Mouse (Mus musculus) liver, embryonic 13.5 days (tissue): ENCODE measurements around the gene Pagr1a. TPM values are rescaled to one million over a fixed set of nuclear protein-coding genes. Genes with fewer than 3 reads are reported as not detected.

Source experiments
- ATAC-seq: fragments of 200-750 bp; cut with Nextera tagmentation; 2 replicates; pipeline ENCODE4 v1.8.0; 2017; ENCODE audit warnings: low read depth, mild to moderate bottlenecking, moderate number of reproducible peaks, moderate library complexity
- DNase-seq: peaks from one replicate; pipeline ENCODE4 v3.0.0; 2022
- H3K27ac ChIP-seq: fragments of 300-500 bp; sonication (generic); 2 replicates; pipeline ENCODE4 v1.5.1; 2015; ENCODE audit warnings: moderate library complexity, mild to moderate bottlenecking, inconsistent platforms
- H3K27me3 ChIP-seq: fragments of 300-500 bp; sonication (generic); 2 replicates; pipeline ENCODE4 v1.6.1; 2015; ENCODE audit warnings: mild to moderate bottlenecking, inconsistent platforms
- H3K36me3 ChIP-seq: fragments of 300-500 bp; sonication (generic); 2 replicates; pipeline ENCODE4 v1.6.1; 2015; ENCODE audit warnings: mild to moderate bottlenecking, inconsistent platforms
- H3K4me1 ChIP-seq: fragments of 300-500 bp; sonication (generic); replicated peaks from 2 replicates; pipeline ENCODE4 v1.6.1; 2015; ENCODE audit warnings: inconsistent platforms
- H3K4me2 ChIP-seq: fragments of 300-500 bp; sonication (generic); 2 replicates; pipeline ENCODE4 v1.6.1; 2015; ENCODE audit warnings: inconsistent platforms, mild to moderate bottlenecking, moderate library complexity
- H3K4me3 ChIP-seq: fragments of 300-500 bp; sonication (generic); replicated peaks from 2 replicates; pipeline ENCODE4 v1.5.1; 2015; ENCODE audit warnings: mild to moderate bottlenecking, inconsistent platforms
- H3K9ac ChIP-seq: fragments of 300-500 bp; sonication (generic); 2 replicates; pipeline ENCODE4 v1.6.1; 2015; ENCODE audit warnings: mild to moderate bottlenecking, inconsistent platforms
- H3K9me3 ChIP-seq: fragments of 300-500 bp; sonication (generic); replicated peaks from 2 replicates; pipeline ENCODE4 v1.6.1; 2016; ENCODE audit warnings: inconsistent platforms
- WGBS: fragments of 180-500 bp; shearing (Covaris S2); methylation state at CpG from one replicate; pipeline ENCODE4 v1.1.7; 2015; ENCODE audit not compliant: insufficient replicate concordance; 5-methylcytosine and 5-hydroxymethylcytosine counted together
- polyA plus RNA-seq: library from polyadenylated mRNA; unstranded; fragments of >200 nt; fragmentation: Nextera tagmentation; extraction: Ambion mirVana; gene quantifications from 2 replicates; pipeline ENCODE4 v1.2.1, GENCODE M21; 2015

Pagr1a gene
- polyA plus RNA-seq, 1 experiment from 2014 or later = 50.1 TPM

DNA sequence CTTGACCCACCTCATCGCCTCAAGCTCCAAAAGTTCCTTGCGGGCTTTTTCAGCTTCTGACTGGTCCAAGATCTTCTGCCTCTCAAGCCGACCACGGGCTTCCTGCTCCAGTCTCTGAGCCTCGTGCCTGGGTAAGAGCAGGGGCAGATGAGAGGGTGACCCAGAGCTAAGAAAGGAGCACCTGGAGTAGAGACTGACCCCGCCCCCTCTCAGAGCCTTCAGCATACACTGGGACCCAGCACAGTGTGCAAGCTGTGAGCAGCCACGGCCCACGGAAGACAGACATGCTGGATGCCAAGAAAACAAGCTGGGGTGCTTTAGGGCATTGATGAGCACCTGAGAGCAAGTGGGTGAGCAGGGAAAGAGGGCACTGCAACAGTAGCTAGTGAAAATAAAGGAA lies 28.3 kb downstream of the Pagr1a start:
- ATAC-seq (no peak), DNase-seq (no peak)
- no peak overlapping the region for H3K4me2 ChIP-seq
- 57% methylated on average over 8 of the region's 8 CpGs for WGBS
- no peaks in the 10 kb centered on the region for H3K36me3 ChIP-seq
- H3K4me1 ChIP-seq = no peaks in the 10 kb centered on the region
- no peaks in the 10 kb centered on the region for H3K9me3 ChIP-seq
- no peak overlapping the region for H3K4me3 ChIP-seq
- H3K27me3 ChIP-seq = no peaks in the 10 kb centered on the region
- H3K9ac ChIP-seq = no peak overlapping the region
- H3K27ac ChIP-seq = no peak overlapping the region

DNA sequence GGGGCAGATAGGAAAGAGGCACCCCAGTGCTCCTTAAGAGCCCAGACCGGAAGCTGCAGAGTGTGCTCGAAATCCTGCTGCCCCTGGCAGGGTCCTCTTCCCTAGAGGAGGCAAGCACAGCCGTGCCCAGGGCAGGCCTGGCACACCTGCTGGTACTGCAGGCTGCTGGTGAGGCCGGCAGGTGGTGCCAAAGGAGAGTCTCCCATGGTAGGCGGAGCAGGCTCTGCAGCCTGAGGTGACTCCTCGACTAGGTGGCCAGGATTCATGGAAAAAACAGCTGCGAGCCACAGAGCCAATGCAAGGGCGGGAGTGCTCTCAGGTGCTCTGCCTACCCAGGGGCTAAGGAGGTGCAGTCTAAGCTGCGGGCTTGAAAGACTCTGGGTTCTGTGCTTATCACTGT lies 30.8 kb downstream of the Pagr1a start:
- Histone ChIP-seq H3K9ac (no peak overlapping the region), H3K4me1 (peaks cover 11% of the 10 kb centered on the region), H3K4me3 (no peak overlapping the region), H3K4me2 (no peak overlapping the region), H3K36me3 (0 out of 2 replicates have a peak, but pooled peaks cover 3% of the 10 kb centered on the region), H3K27me3 (no peaks in the 10 kb centered on the region), H3K27ac (no peak overlapping the region), H3K9me3 (no peaks in the 10 kb centered on the region)
- 45% methylated on average over 9 of the region's 9 CpGs for WGBS
- DNase-seq = no peak
- ATAC-seq = no peak

DNA sequence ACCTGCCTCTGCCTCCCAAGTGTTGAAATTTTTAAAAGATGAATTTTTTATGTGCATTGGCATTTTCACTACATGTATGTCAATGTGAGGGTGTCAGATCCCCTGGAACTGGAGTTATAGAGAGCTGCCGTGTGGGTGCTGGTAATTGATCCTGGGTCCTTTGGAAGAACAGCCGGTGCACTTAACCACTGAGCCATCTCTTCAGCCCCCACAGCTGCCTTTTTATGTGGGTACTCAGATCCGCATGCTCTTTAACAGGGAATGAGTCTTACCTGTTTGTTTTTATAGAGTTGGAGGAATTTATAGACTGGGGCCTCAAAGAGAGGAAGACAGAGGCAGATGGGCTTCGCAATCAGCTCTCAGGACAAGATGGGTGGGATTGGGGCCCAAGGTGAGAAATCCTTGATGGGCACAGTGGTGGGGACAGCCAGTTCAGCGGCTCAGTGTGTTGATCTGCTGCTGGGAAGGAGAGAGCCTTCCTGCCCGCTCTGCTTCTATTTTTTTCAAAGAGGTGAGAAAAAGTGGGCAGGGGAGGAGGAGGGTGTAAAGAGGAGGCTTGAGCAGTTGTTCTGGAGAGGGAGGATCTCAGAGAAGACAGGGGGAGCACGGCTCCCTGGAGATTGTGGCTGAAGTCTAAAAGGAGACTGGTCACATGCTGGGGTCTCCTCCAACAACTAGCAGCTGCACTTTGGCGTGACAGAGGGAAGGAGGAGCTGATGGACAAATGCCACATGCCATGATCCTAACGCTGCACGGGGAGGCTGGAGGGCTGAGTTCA lies 32.3 kb downstream of the Pagr1a start:
- no peak overlapping the region for H3K4me2 ChIP-seq
- H3K27ac ChIP-seq = no peak overlapping the region
- H3K9me3 ChIP-seq = no peaks in the 10 kb centered on the region
- DNase-seq (no peak), ATAC-seq (no peak)
- peaks cover 16% of the 10 kb centered on the region for H3K36me3 ChIP-seq
- H3K9ac ChIP-seq = no peak overlapping the region
- no peaks in the 10 kb centered on the region for H3K27me3 ChIP-seq
- WGBS = 56% methylated on average over 10 of the region's 10 CpGs
- no peak overlapping the region for H3K4me3 ChIP-seq
- peaks cover 17% of the 10 kb centered on the region for H3K4me1 ChIP-seq

DNA sequence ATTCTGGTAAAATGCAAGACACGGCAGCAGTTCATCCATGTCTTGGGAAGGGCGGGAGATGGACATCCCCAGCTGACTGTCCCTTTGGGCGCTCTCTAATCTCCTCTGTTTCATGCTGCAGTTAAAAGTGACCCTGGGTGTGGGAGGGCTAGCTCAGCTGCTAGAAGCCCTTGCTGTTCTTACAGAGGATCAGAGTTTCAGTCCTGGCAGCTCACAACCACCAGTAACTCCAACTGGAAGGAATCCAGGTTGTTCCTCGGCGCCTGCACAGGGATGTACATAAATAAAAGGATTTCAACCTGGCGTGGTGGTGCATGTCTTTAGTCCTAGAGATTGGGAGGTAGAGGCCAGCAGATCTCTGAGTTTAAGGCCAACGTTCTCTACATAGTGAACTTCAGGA lies 34.0 kb downstream of the Pagr1a start:
- Histone ChIP-seq H3K4me1 (peaks cover 31% of the 10 kb centered on the region), H3K4me3 (no peak overlapping the region), H3K27me3 (no peaks in the 10 kb centered on the region), H3K36me3 (peaks cover 33% of the 10 kb centered on the region), H3K4me2 (no peak overlapping the region), H3K9ac (no peak overlapping the region), H3K27ac (no peak overlapping the region), H3K9me3 (no peaks in the 10 kb centered on the region)
- DNase-seq (no peak), ATAC-seq (no peak)
- WGBS = 71% methylated on average over 7 of the region's 7 CpGs

DNA sequence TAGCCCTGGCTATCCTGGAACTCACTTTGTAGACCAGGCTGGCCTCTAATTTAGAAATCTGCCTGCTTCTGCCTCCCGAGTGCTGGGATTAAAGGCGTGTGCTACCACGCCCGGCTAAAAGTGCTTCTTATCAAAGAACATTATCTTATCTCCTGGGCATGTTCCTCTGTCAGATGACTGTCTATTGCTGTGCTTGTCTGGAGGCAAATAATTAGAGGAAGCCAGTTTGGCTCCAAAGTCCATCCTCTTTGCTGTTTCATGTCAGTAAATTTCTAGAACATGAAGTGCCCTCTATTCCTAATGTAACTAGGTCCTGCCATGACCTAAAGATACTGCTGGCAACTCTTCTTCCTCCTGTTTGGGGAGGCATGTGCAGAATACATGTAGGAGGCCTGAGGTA lies 35.1 kb downstream of the Pagr1a start:
- H3K9me3 ChIP-seq = no peaks in the 10 kb centered on the region
- H3K27me3 ChIP-seq = no peaks in the 10 kb centered on the region
- no peak overlapping the region for H3K9ac ChIP-seq
- H3K4me1 ChIP-seq = peaks cover 41% of the 10 kb centered on the region
- WGBS = 47% methylated on average over 4 of the region's 4 CpGs
- no peak overlapping the region for H3K4me2 ChIP-seq
- DNase-seq (no peak), ATAC-seq (no peak)
- peaks cover 38% of the 10 kb centered on the region for H3K36me3 ChIP-seq
- no peak overlapping the region for H3K4me3 ChIP-seq
- H3K27ac ChIP-seq = no peak overlapping the region

DNA sequence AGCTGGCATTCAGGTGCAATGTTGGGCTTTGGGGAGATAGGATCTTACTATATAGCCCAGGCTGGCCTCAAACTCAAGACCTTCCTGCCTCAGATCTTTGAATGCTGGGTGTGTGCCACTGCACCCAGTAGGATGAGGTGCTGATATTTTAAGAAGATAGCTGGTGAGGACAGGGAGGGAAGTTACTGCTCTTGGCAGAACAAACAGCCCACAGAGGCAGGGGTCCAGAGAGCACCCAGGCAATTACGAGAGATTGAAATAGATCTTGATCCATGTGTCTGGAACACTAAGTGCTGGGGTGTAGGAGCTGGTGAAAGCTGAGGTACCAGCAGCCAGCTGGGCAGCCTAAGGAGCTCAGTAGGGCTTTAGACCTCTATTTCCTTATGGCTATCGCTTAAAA lies 35.6 kb downstream of the Pagr1a start:
- no peak overlapping the region for H3K4me3 ChIP-seq
- H3K27ac ChIP-seq = no peak overlapping the region
- no peak for ATAC-seq
- no peak overlapping the region for H3K4me2 ChIP-seq
- peaks cover 38% of the 10 kb centered on the region for H3K36me3 ChIP-seq
- no peaks in the 10 kb centered on the region for H3K27me3 ChIP-seq
- no peak overlapping the region for H3K9ac ChIP-seq
- peaks cover 44% of the 10 kb centered on the region for H3K4me1 ChIP-seq
- H3K9me3 ChIP-seq = no peaks in the 10 kb centered on the region
- DNase-seq = no peak
- WGBS = 77% methylated on average over 2 of the region's 2 CpGs

DNA sequence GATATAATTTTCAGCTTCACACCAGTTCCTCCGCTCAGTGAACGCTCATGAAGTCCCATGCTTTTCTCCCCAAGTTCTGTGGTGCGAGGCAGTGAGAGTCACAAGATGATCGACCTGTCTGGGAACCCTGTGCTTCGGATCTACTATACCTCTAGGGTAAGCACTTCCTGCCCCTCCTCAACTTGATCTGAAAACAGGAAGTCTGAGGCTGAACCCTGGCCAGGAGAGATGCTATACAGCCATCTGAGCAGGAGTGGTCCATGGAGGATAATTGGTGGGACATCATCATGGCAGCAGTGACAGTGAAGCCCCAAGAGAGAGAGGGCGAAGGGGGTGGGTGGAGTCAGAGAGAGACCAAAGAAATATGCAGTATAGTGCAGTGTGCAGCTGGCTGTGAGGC lies 38.3 kb downstream of the Pagr1a start:
- H3K9me3 ChIP-seq = no peaks in the 10 kb centered on the region
- peaks cover 52% of the 10 kb centered on the region for H3K4me1 ChIP-seq
- H3K36me3 ChIP-seq = peaks cover 38% of the 10 kb centered on the region
- no peak overlapping the region for H3K4me3 ChIP-seq
- H3K9ac ChIP-seq = no peak overlapping the region
- DNase-seq (no peak), ATAC-seq (no peak)
- no peak overlapping the region for H3K27ac ChIP-seq
- H3K27me3 ChIP-seq = no peaks in the 10 kb centered on the region
- WGBS = 76% methylated on average over 6 of the region's 6 CpGs
- no peak overlapping the region for H3K4me2 ChIP-seq

DNA sequence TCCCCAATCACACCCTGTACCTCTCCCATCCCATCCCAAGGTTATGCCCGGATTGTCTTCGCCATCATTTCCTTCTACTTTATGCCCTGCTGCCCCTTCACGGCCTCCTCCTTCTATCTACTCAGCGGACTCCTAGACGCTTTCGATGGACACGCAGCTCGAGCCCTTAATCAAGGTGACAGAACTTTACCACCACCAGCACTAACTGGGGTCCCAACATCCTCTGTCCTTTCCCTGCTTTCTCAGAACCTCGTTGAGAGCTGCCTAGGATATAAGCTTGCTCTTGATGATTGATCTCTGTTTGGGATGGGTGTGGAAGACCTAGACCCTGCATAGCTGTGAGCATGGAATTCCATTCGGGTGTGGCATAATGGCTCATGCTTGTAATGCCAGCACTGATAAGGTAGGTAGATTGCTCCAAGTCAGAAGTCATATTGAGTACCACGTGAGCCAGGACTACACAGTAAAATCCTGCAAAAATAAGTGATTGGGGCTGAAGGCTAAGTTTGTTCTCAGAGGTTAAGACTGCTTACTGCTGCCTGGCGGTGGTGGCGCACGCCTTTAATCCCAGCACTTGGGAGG lies 40.2 kb downstream of the Pagr1a start:
- Histone ChIP-seq H3K4me3 (peak overlapping the region; percentile 87), H3K9ac (peak overlapping the region; percentile 94), H3K9me3 (no peaks in the 10 kb centered on the region), H3K4me2 (peak overlapping the region; percentile 81), H3K36me3 (peaks cover 38% of the 10 kb centered on the region), H3K4me1 (peaks cover 48% of the 10 kb centered on the region), H3K27me3 (no peaks in the 10 kb centered on the region), H3K27ac (peak overlapping the region; percentile 91)
- 22% methylated on average over 14 of the region's 14 CpGs for WGBS
- no peak for ATAC-seq
- peak; percentile 24 for DNase-seq

DNA sequence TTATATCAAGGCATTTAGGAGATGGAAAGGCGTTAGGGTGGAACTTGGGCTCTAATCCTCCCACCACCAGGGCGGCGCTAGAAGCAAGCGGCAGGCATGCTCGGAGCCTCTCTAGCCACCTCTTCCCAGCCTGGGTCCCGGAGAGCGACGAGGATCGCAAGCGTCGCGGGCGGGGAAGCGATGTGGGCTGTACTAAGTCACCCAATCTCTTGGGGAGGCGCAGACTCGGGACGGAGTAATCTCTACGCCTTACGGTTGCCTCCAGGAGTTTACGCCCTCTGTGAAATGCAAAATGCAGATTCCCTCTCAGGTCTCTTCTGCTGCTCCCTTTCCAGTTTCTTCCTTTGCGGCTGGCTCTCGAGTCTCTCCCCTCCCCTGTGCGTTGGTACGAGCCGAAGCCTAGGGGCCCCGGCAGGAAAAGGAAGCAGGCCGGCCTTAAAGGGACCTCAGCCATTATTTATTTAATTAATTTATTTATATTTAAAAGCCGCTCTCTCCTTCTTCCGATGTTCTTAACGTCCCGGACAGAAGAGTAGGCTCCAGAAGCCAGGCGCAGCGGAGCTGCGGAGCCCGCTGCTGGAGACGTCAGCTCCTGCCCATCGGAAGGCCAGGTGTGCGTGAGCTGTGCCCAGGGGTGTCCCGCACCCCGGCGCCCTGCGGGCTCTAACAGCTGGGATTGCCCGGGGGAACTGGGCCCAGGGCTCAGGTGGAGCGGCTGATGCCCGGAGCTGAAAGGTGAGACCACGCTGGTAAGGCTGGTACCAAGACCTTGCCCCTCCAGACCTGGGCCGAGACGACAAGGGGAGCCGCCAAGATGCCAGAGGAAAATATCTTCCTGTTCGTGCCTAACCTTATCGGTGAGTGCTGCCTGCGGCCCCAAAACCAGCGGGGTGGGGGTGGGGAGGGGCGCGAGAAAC lies 40.9 kb downstream of the Pagr1a start, which contains the start of gene Cdiptos:
Gene Cdiptos (minus strand): TSS at position 149 of the 917 bp plus-strand sequence.
- Histone ChIP-seq H3K4me1 (peaks cover 40% of the 10 kb centered on the region), H3K27ac (peak within 1 kb of the TSS; percentile 91), H3K4me2 (peak within 1 kb of the TSS; percentile 81), H3K9ac (peak within 1 kb of the TSS; percentile 94), H3K9me3 (no peaks in the 10 kb centered on the region), H3K36me3 (peaks cover 34% of the 10 kb centered on the region), H3K4me3 (peak within 1 kb of the TSS; percentile 87), H3K27me3 (no peaks in the 10 kb centered on the region)
- ATAC-seq = peak; percentile 92
- under 1% methylated on average over 55 of the region's 55 CpGs for WGBS
- peak; percentile 91 for DNase-seq

DNA sequence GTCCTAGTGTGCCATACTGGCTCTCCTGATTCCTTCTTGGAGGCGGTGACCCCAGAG lies 41.4 kb downstream of the Pagr1a start, which contains the start of gene Cdipt:
Gene Cdipt (plus strand): TSS at position 22 of the 57 bp plus-strand sequence.
- WGBS = 0% methylated on average over 1 of the region's 1 CpGs
- peaks cover 29% of the 10 kb centered on the region for H3K36me3 ChIP-seq
- H3K4me2 ChIP-seq = peak within 1 kb of the TSS; percentile 81
- ATAC-seq (no peak), DNase-seq (no peak)
- H3K27ac ChIP-seq = peak within 1 kb of the TSS; percentile 91
- peak within 1 kb of the TSS; percentile 87 for H3K4me3 ChIP-seq
- peak within 1 kb of the TSS; percentile 94 for H3K9ac ChIP-seq
- no peaks in the 10 kb centered on the region for H3K27me3 ChIP-seq
- H3K9me3 ChIP-seq = no peaks in the 10 kb centered on the region
- peaks cover 38% of the 10 kb centered on the region for H3K4me1 ChIP-seq

DNA sequence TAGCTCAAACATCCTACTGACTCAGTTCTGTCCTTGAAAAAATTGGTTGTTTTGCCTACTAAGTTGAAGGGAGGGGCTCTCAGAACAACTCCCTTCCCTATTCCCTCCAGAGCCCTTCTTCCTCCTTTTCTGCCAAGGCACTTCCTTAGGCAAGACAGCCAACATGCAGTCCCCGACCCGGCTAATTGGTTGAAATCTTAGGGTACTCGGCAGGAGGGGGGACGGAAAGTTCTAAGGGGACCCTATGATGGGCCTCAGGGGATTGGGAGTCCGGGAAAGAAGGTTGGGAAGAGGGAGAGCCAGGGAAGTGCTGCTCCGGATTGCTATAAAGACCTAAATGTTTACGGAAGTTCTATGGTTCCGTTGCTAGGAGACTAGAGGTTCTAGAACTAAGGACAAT lies 41.7 kb downstream of the Pagr1a start:
- Histone ChIP-seq H3K9ac (no peak overlapping the region; the same call in none of the 2 replicates), H3K36me3 (peaks cover 28% of the 10 kb centered on the region), H3K27ac (peak overlapping the region; percentile 50; the same call in 1 of the 2 replicates), H3K4me2 (peak overlapping the region; percentile 81), H3K27me3 (no peaks in the 10 kb centered on the region), H3K4me3 (peak overlapping the region; percentile 87), H3K9me3 (no peaks in the 10 kb centered on the region), H3K4me1 (peaks cover 38% of the 10 kb centered on the region)
- 4% methylated on average over 8 of the region's 8 CpGs for WGBS
- DNase-seq = no peak
- ATAC-seq = no peak
